Mouse (Mus musculus): Measurements from ENCODE around the gene Sema4g.

DNA sequence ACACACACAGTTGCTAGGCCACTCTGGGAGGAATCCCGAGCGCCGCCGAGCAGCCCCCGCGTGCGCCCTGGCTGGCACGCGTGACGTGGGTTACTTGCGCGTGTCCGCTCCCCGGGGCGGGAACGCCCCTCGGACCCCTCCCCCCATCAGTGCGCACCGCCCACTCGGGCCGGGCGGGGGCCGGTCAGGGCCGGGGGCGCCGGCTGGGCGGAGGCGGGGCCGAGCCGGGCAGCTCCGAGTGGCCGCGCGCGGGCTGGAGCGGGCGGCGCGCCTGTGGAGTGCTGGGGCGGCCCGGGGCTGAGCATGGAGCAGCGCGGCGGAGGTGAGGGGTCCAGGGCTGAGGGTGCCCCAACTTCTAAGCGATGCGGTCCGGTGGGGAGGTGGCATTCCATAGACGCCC is 29.0 kb downstream of the Sema4g start:
- no peak for TF ChIP-seq CTCF (IDR thresholded peaks at IDR 0.05; ENCODE audit: low read depth, low read length)
- no peak for TF ChIP-seq POLR2A (IDR thresholded peaks at IDR 0.05; ENCODE audit: insufficient read depth, low read length)

All from ES-Bruce4 (cell line).